Mouse (Mus musculus) MEL (cell line): Measurements from ENCODE around the gene 6330403K07Rik. TPM values are rescaled to one million over a fixed set of nuclear protein-coding genes. Genes with fewer than 3 reads are reported as not detected.

Experiments
- DNase-seq: peaks from one replicate; pipeline ENCODE4 v3.0.0; 2011; ENCODE audit warnings: low read depth, low spot score
- H3K27ac ChIP-seq: 2 replicates; pipeline ENCODE4 v1.5.1; 2012; ENCODE audit warnings: low read depth, mild to moderate bottlenecking, control low read depth, low read length, moderate library complexity; ENCODE audit not compliant: control insufficient read depth
- H3K27me3 ChIP-seq, 2 experiments: fragments of 150-350 bp in 1 of 2; sonication (generic) in 1 of 2; 2 replicates each; pipeline ENCODE4 v1.6.1; 2012; ENCODE audit warnings: low read length in 2 of 2, mild to moderate bottlenecking in 2 of 2, improper control_type of control experiment in 1 of 2, moderate library complexity in 1 of 2; ENCODE audit not compliant: insufficient read depth in 2 of 2, control insufficient read depth in 1 of 2
- H3K36me3 ChIP-seq, 2 experiments: 2 replicates each; pipeline ENCODE4 v1.6.1; 2012 to 2014; ENCODE audit warnings: low read length in 2 of 2, improper control_type of control experiment in 1 of 2, inconsistent platforms in 1 of 2, mild to moderate bottlenecking in 1 of 2; ENCODE audit not compliant: insufficient read depth in 2 of 2, control insufficient read depth in 1 of 2
- H3K4me1 ChIP-seq, 2 experiments: fragments of 150-350 bp in 1 of 2; sonication (generic) in 1 of 2; 2 replicates each; pipeline ENCODE4 v1.6.1; 2012; ENCODE audit warnings: low read length in 2 of 2, improper control_type of control experiment in 1 of 2, mild to moderate bottlenecking in 1 of 2; ENCODE audit not compliant: insufficient read depth in 2 of 2, control insufficient read depth in 1 of 2
- H3K4me3 ChIP-seq, 2 experiments: fragments of 150-350 bp in 1 of 2; sonication (generic) in 1 of 2; 2 replicates each; pipeline ENCODE4 v1.5.1; 2012; ENCODE audit warnings: low read depth in 2 of 2, low read length in 2 of 2, mild to moderate bottlenecking in 2 of 2, moderate library complexity in 2 of 2, control low read depth in 1 of 2, improper control_type of control experiment in 1 of 2; ENCODE audit not compliant: control insufficient read depth in 1 of 2, insufficient read depth in 1 of 2
- H3K79me2 ChIP-seq: 2 replicates; pipeline ENCODE4 v1.6.1; 2012; ENCODE audit warnings: mild to moderate bottlenecking, low read length, moderate library complexity; ENCODE audit not compliant: control insufficient read depth, poor library complexity, insufficient read depth
- H3K9ac ChIP-seq: 2 replicates; pipeline ENCODE4 v1.6.1; 2012; ENCODE audit warnings: low read depth, mild to moderate bottlenecking, control low read depth, low read length, moderate library complexity; ENCODE audit not compliant: control insufficient read depth, poor library complexity, severe bottlenecking
- H3K9me3 ChIP-seq: fragments of 150-350 bp; sonication (generic); replicated peaks from 2 replicates; pipeline ENCODE4 v1.6.1; 2012; ENCODE audit warnings: mild to moderate bottlenecking, low read length, improper control_type of control experiment, moderate library complexity; ENCODE audit not compliant: insufficient read depth
- BHLHE40 ChIP-seq: IDR thresholded peaks from 2 replicates; pipeline ENCODE4 v1.6.1; 2012; ENCODE audit warnings: low read depth, mild to moderate bottlenecking, inconsistent platforms, low read length, improper control_type of control experiment, borderline replicate concordance
- CHD2 ChIP-seq: IDR thresholded peaks from 2 replicates; pipeline ENCODE4 v1.6.1; 2011; ENCODE audit warnings: low read length, improper control_type of control experiment
- E2F4 ChIP-seq: IDR thresholded peaks from 2 replicates; pipeline ENCODE4 v1.6.1; 2011; ENCODE audit warnings: low read depth, low read length, improper control_type of control experiment, borderline replicate concordance
- ELF1 ChIP-seq: IDR thresholded peaks from 2 replicates; pipeline ENCODE4 v1.6.1; 2014; ENCODE audit warnings: low read depth, mild to moderate bottlenecking, inconsistent platforms, low read length, improper control_type of control experiment, moderate library complexity
- ETS1 ChIP-seq: IDR thresholded peaks from 2 replicates; pipeline ENCODE4 v1.6.1; 2012; ENCODE audit warnings: low read depth, mild to moderate bottlenecking, inconsistent platforms, low read length, improper control_type of control experiment, moderate library complexity
- GABPA ChIP-seq: IDR thresholded peaks from 2 replicates; pipeline ENCODE4 v1.6.1; 2012; ENCODE audit warnings: low read depth, mild to moderate bottlenecking, inconsistent platforms, low read length, improper control_type of control experiment, moderate library complexity
- GATA1 ChIP-seq: IDR thresholded peaks from 2 replicates; pipeline ENCODE4 v1.6.1; 2011; ENCODE audit warnings: low read depth, low read length, improper control_type of control experiment
- JUND ChIP-seq: IDR thresholded peaks from 2 replicates; pipeline ENCODE4 v1.6.1; 2011; ENCODE audit warnings: low read depth, mild to moderate bottlenecking, improper control_type of control experiment, low read length
- KAT2A ChIP-seq: conservative IDR thresholded peaks from 2 replicates; pipeline ENCODE4 v1.6.1; 2012; ENCODE audit warnings: low read depth, low read length, improper control_type of control experiment, inconsistent platforms
- MAFK ChIP-seq: IDR thresholded peaks from 2 replicates; pipeline ENCODE4 v1.6.1; 2011; ENCODE audit warnings: low read depth, mild to moderate bottlenecking, low read length, improper control_type of control experiment, borderline replicate concordance
- MEF2A ChIP-seq: IDR thresholded peaks from 2 replicates; pipeline ENCODE4 v1.6.1; 2014; ENCODE audit warnings: low read depth, mild to moderate bottlenecking, inconsistent platforms, low read length, improper control_type of control experiment; ENCODE audit not compliant: poor library complexity, insufficient replicate concordance, severe bottlenecking; ENCODE audit errors: extremely low read depth
- MXI1 ChIP-seq: IDR thresholded peaks from 2 replicates; pipeline ENCODE4 v1.6.1; 2011; ENCODE audit warnings: mild to moderate bottlenecking, low read depth, low read length, improper control_type of control experiment
- MYC ChIP-seq: IDR thresholded peaks from 2 replicates; pipeline ENCODE4 v1.6.1; 2011; ENCODE audit warnings: low read depth, mild to moderate bottlenecking, low read length, improper control_type of control experiment, moderate library complexity
- NELFE ChIP-seq: IDR thresholded peaks from 2 replicates; pipeline ENCODE4 v1.6.1; 2011; ENCODE audit warnings: low read depth, low read length, improper control_type of control experiment
- POLR2AphosphoS2 ChIP-seq: IDR thresholded peaks from 2 replicates; pipeline ENCODE4 v1.6.1; 2011; ENCODE audit warnings: low read length, improper control_type of control experiment
- POLR2AphosphoS5 ChIP-seq: IDR thresholded peaks from 2 replicates; pipeline ENCODE4 v1.6.1; 2012; ENCODE audit warnings: low read depth, borderline replicate concordance, mild to moderate bottlenecking, inconsistent platforms, low read length, moderate library complexity, mixed read lengths
- RAD21 ChIP-seq: IDR thresholded peaks from 2 replicates; pipeline ENCODE4 v1.6.1; 2011; ENCODE audit warnings: mild to moderate bottlenecking, low read depth, low read length, improper control_type of control experiment
- RCOR1 ChIP-seq: IDR thresholded peaks from 2 replicates; pipeline ENCODE4 v1.6.1; 2012; ENCODE audit warnings: low read depth, mild to moderate bottlenecking, inconsistent platforms, low read length, improper control_type of control experiment
- SIN3A ChIP-seq: IDR thresholded peaks from 2 replicates; pipeline ENCODE4 v1.6.1; 2012; ENCODE audit warnings: low read length, improper control_type of control experiment, inconsistent platforms
- TAL1 ChIP-seq: IDR thresholded peaks from 2 replicates; pipeline ENCODE4 v1.6.1; 2012; ENCODE audit warnings: mild to moderate bottlenecking, inconsistent platforms, low read length, moderate library complexity, mixed read lengths
- TCF12 ChIP-seq: IDR thresholded peaks from 2 replicates; pipeline ENCODE4 v1.6.1; 2014; ENCODE audit warnings: low read depth, mild to moderate bottlenecking, inconsistent platforms, low read length, improper control_type of control experiment, moderate library complexity
- UBTF ChIP-seq: IDR thresholded peaks from 2 replicates; pipeline ENCODE4 v1.6.1; 2012; ENCODE audit warnings: low read depth, mild to moderate bottlenecking, inconsistent platforms, low read length, improper control_type of control experiment, moderate library complexity, borderline replicate concordance; ENCODE audit not compliant: insufficient read depth
- USF2 ChIP-seq, 2 experiments: IDR thresholded peaks; 2 replicates each; pipeline ENCODE4 v1.6.1; 2011 to 2012; ENCODE audit warnings: improper control_type of control experiment in 2 of 2, low read length in 2 of 2, borderline replicate concordance in 1 of 2, inconsistent platforms in 1 of 2, low read depth in 1 of 2, mild to moderate bottlenecking in 1 of 2; ENCODE audit not compliant: insufficient read depth in 1 of 2
- ZKSCAN1 ChIP-seq: IDR thresholded peaks from 2 replicates; pipeline ENCODE4 v1.6.1; 2012; ENCODE audit warnings: low read depth, mild to moderate bottlenecking, inconsistent platforms, low read length, improper control_type of control experiment, moderate library complexity
- ZMIZ1 ChIP-seq: IDR thresholded peaks from 2 replicates; pipeline ENCODE4 v1.6.1; 2012; ENCODE audit warnings: low read depth, mild to moderate bottlenecking, inconsistent platforms, low read length, improper control_type of control experiment, moderate library complexity
- ZNF384 ChIP-seq: IDR thresholded peaks from 2 replicates; pipeline ENCODE4 v1.6.1; 2012; ENCODE audit warnings: low read depth, mild to moderate bottlenecking, inconsistent platforms, low read length, improper control_type of control experiment
- polyA plus RNA-seq, 2 experiments: library from polyadenylated mRNA; stranded (reverse) in 1 of 2; unstranded in 1 of 2; fragments of >175 nt in 1 of 2; fragments of >200 nt in 1 of 2; gene quantifications; 2 replicates each; pipeline versions ENCODE4 v1.2.1 to v1.2.4; 2012; ENCODE audit warnings: low replicate concordance in 2 of 2, low read depth in 1 of 2; ENCODE audit not compliant: insufficient read length in 2 of 2, insufficient read depth in 1 of 2, missing spikeins in 1 of 2
- total RNA-seq: library from RNA; depleted of rRNA; stranded (reverse); fragments of 300-350 nt; gene quantifications from 2 replicates; pipeline ENCODE4 v1.2.3, GENCODE M21; 2012

The 6330403K07Rik gene
- total and polyA plus RNA-seq, 3 experiments: 0.15 to 0.82 TPM; not detected in 1

- H3K9ac ChIP-seq: no peak overlapping the region
- DNase-seq: no peak
- H3K36me3 ChIP-seq: peaks cover 0 to 19% of the 10 kb centered on the region in 2 experiments; a peak in 2 of 4 replicates
- H3K9me3 ChIP-seq: no peaks in the 10 kb centered on the region
- TF ChIP-seq ZNF384: no peak
- no peak for TF ChIP-seq MAFK
- TF ChIP-seq TCF12: no peak
- TF ChIP-seq MEF2A: no peak
- no peak for TF ChIP-seq BHLHE40
- no peak for TF ChIP-seq ZKSCAN1
- TF ChIP-seq JUND: no peak
- no peak for TF ChIP-seq ETS1
- no peak for TF ChIP-seq UBTF
- no peak for TF ChIP-seq CHD2
- TF ChIP-seq ELF1: no peak
- no peak overlapping the region for H3K4me3 ChIP-seq
- no peaks in the 10 kb centered on the region for H3K4me1 ChIP-seq
- no peak overlapping the region for H3K27ac ChIP-seq
- H3K79me2 ChIP-seq: peaks cover 4% of the 10 kb centered on the region; the same call in 1 of the 2 replicates
- no peaks in the 10 kb centered on the region for H3K27me3 ChIP-seq
Measured at GRCm38 (mm10) chr11:71028280-71028679, 5.0 kb downstream of the 6330403K07Rik start.

DNA sequence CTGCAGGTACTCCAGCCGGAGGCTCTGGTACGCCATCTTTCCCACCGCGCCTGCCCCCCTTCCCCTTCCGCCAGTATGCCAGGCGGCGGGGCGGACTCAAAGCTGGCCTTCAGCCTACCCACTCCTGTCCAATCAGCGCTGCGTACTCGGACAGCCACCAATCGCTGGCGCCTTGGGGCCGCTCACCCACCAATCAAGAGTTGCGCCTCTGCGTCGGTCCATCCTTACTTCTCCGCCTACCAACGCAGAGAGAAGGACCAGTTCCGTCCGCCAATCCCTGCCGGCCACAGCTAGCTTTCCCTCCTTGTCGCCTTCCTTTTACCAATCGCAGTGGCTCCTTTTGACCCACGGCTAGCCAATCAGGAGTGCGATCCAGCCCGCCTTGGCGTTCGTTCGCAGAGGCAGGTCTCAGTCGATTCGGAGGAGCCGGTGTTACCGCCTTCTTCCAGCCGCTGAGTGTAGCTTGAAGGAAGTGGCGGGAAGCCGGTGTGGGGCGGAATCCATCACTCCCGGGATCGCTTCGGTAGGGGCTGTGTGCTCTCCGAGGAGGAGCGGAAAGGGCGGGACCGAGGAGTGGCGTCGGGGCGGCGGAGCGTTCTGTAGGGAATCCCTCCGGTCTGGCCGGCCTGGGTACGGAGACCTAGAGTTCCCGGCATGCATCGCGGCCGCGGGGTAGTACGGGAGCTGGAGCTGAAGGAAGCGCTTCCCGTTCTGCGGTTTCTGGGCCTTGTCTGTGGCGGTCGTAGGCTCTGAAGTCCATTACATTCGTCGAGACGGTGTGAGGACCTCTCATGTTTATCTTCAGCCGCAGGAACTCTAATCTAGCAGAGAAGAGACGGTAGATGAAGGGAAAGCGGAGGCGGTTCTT lies 13.9 kb downstream of the 6330403K07Rik start, which contains the start of the genes Mis12 and Derl2:
Gene Mis12, plus strand, starts transcription at position 411 of the 868 bp plus-strand sequence.
Gene Derl2, minus strand, starts transcription at position 641 of the 868 bp plus-strand sequence.
- H3K4me1 ChIP-seq: peaks cover 0 to 18% of the 10 kb centered on the region in 2 experiments; a peak in 3 of 4 replicates
- no peaks in the 10 kb centered on the region for H3K27me3 ChIP-seq
- no peaks in the 10 kb centered on the region for H3K9me3 ChIP-seq
- H3K79me2 ChIP-seq: peaks cover 56% of the 10 kb centered on the region
- peak; percentile 100 for DNase-seq
- H3K9ac ChIP-seq: peak within 1 kb of the TSS; percentile 86
- peak within 1 kb of the TSS; percentile 80 to 84 for H3K4me3 ChIP-seq
- peak within 1 kb of the TSS; percentile 87 for H3K27ac ChIP-seq
- H3K36me3 ChIP-seq: peaks cover 11 to 29% of the 10 kb centered on the region in 2 experiments
- TF ChIP-seq ZKSCAN1: no peak
- TF ChIP-seq ZNF384: no peak
- TF ChIP-seq MYC: 0 out of 2 replicates have a peak, but pooled peaks have one; percentile 42
- peak; percentile 81 for TF ChIP-seq NELFE
- TF ChIP-seq ZMIZ1: peak; percentile 37; the same call in 1 of the 2 replicates
- TF ChIP-seq GABPA: no peak
- no peak for TF ChIP-seq MAFK
- TF ChIP-seq MXI1: peak; percentile 65
- TF ChIP-seq E2F4: peak; percentile 92; the same call in 1 of the 2 replicates
- no peak for TF ChIP-seq RCOR1
- peak; percentile 29 for TF ChIP-seq TAL1
- peak; percentile 91 for TF ChIP-seq KAT2A
- no peak for TF ChIP-seq ETS1
- TF ChIP-seq UBTF: no peak
- TF ChIP-seq GATA1: 0 out of 2 replicates have a peak, but pooled peaks have one; percentile 9
- TF ChIP-seq TCF12: peak; percentile 81
- TF ChIP-seq MEF2A: no peak
- no peak for TF ChIP-seq POLR2AphosphoS5
- TF ChIP-seq BHLHE40: no peak
- no peak for TF ChIP-seq USF2 (IDR thresholded peaks at IDR 0.05; ENCODE audit: borderline replicate concordance in 1 of 2, insufficient read depth in 1 of 2, low read depth in 1 of 2, low read length in 2 of 2)
- peak; percentile 89 for TF ChIP-seq SIN3A
- no peak for TF ChIP-seq JUND
- peak; percentile 95 for TF ChIP-seq POLR2AphosphoS2
- TF ChIP-seq RAD21: no peak
